Mouse (Mus musculus): ENCODE data around the gene Mpl.

Gene Mpl

GRCm38 (mm10) chr4:118427415-118427767, 29.9 kb downstream of the Mpl start:
- no peak for DNase-seq

GRCm38 (mm10) chr4:118425374-118425773, 31.9 kb downstream of the Mpl start:
- no peak for DNase-seq

- no peak for DNase-seq
These were observed 32.7 kb downstream of the Mpl start for GRCm38 (mm10) chr4:118424541-118425160.

- no peak for DNase-seq
These were observed 35.9 kb downstream of the Mpl start for GRCm38 (mm10) chr4:118421384-118421783.

GRCm38 (mm10) chr4:118417112-118417797, 40.1 kb downstream of the Mpl start:
- no peak for DNase-seq

- no peak for DNase-seq
These were observed 41.0 kb downstream of the Mpl start for GRCm38 (mm10) chr4:118416329-118416728.

- DNase-seq: no peak
These were observed 41.5 kb downstream of the Mpl start for GRCm38 (mm10) chr4:118415779-118416178.

- no peak for DNase-seq
These were observed 43.8 kb downstream of the Mpl start for GRCm38 (mm10) chr4:118413553-118413952.

GRCm38 (mm10) chr4:118410871-118411270, 46.4 kb downstream of the Mpl start:
- no peak for DNase-seq

- peak; percentile 92 for DNase-seq
These were observed 48.0 kb downstream of the Mpl start, which contains the start of the genes Szt2 and Med8 for GRCm38 (mm10) chr4:118409142-118409900. TSS of gene Szt2 (minus strand) at chr4:118409273. TSS of gene Med8 (plus strand) at chr4:118409337.

- no peak for DNase-seq
These were observed 54.6 kb downstream of the Mpl start for GRCm38 (mm10) chr4:118402701-118403100.

- DNase-seq: no peak
These were observed 55.4 kb downstream of the Mpl start for GRCm38 (mm10) chr4:118401918-118402317.

GRCm38 (mm10) chr4:118401421-118401820, 55.9 kb downstream of the Mpl start:
- DNase-seq: no peak

GRCm38 (mm10) chr4:118398400-118398799, 58.9 kb downstream of the Mpl start:
- DNase-seq: no peak

- DNase-seq: no peak
These were observed 60.9 kb downstream of the Mpl start for GRCm38 (mm10) chr4:118396433-118396832.

- DNase-seq: no peak
These were observed 62.0 kb downstream of the Mpl start for GRCm38 (mm10) chr4:118395289-118395688.

GRCm38 (mm10) chr4:118394505-118394904, 62.8 kb downstream of the Mpl start:
- no peak for DNase-seq

Data from thymus, postnatal 14 days (tissue).